Mouse (Mus musculus) embryo, embryonic 10 days (tissue): ENCODE data around the gene Haghl.

ENCODE experiments used
- DNase-seq: peaks from one replicate; pipeline ENCODE4 v3.0.0-alpha.2; 2015; ENCODE audit warnings: low spot score

The Haghl gene

DNA sequence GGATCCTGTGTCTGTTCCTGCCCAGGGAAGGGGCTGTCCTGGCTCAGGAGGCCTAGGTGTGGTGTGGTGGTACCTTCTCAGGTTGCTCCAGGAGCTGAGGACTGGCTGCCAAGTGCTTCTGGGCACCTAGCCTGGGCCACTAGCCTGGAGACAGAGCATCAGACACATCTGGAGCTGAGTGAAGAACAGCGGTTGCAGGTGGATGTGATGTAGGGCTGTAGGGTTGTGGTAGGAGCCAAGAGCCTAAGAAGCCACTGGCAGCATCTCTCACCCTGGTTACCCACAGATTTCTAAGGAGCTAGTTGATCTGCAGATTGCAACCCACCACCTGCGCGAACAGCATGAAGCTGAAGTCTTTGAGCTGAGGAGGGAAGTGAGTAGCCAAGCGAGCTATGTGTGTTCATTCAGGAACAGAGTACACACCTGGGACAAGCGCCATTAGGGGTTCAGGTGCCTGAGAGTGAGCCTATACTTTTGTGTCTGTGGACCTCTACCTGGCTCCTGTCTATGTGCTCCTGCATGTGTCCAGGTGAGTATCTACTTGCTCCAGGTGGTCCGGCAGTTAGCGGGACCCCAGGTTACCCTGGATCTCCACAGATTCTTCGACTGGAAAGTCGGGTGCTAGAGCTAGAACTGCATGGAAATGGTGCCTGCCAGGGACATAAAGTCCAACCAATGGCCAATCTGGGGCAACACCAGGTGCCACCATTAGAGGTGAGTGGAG, 1.5 kb upstream of the Haghl start:
- no peak for DNase-seq

DNA sequence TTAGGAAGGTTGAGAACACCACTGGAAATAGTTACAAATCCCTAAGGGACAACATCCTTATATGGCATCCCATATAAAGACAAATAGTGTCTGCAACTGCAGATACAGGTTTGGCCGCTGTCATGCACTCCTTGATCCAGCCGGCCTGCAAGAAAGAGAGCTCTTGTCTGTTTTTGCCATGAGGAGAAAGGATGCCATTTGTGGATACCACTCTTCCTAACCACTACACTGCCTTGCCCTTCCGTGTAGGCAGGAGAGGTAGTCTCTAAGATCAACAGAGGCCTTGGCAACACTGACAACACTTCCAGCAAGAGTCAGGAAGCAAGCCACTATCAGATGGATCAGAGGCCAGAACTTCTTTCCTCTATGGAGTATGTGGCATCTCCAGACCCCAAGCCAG, 807 bp upstream of the Haghl start, which contains the start of gene Ccdc78:
Gene Ccdc78, plus strand, starts transcription at position 301 of the 400 bp plus-strand sequence.
- DNase-seq = no peak

GRCm38 (mm10) chr17:25783861-25784574, 1.5 kb downstream of the Haghl start:
- DNase-seq = no peak

- DNase-seq = no peak
Measured at GRCm38 (mm10) chr17:25783086-25783485, 2.4 kb downstream of the Haghl start.

DNA sequence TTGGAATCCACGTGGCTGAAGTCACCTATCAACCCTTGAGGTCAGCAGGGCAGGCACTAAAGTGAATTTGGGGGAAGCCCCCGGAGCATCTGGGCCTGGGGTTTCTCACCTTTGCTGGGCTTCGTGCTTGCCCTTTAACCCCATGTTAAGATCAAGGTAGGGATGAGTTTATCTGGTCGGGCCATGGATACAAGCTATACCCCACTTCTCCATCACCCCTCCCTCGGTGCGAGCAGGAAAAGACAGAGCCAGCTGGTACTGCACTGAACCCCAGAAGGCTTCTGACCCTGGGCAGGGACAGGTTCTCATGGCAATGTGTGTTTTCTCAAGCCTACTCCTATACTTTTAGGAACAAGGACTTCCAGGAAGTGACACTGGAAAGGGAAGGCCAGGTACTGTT, 4.1 kb downstream of the Haghl start:
- DNase-seq = no peak

- DNase-seq = no peak
Measured at GRCm38 (mm10) chr17:25777948-25778347, 7.5 kb downstream of the Haghl start.

DNA sequence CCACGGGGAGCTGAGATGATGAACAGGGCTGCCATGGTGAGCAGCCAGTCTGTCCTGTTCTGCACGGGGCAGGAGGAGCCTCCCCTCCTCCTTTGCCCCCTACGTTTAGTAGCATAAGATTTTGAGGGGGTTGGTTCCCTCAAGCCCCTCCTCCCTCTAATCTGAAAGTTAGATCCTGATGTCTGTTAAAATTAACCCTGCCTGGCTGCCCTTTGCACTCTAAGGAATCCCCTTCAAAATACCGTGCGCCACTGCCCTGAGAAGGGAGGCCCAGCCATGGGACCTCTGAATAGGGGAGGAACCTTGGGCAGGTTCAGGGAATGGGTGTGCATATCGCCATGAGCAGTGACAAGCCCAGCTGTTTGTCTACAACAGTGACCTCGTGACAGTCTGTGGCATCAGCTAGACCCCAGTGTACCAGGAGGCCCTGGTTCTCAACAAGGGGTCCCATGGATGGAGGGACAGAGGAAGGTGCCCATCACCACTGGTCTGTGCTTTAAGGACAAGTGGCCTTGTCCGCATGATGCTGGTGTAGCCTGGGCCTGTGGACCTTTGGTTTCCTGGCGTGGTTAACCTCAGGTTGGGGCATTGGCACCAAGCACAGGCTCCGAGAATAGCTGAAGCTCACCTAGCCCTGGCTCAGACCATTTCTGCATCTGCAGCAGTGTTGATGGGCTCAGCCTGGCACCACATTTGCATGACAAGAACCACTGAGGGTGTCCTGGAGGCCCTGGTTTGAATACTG, 10.0 kb downstream of the Haghl start:
- DNase-seq = no peak

DNA sequence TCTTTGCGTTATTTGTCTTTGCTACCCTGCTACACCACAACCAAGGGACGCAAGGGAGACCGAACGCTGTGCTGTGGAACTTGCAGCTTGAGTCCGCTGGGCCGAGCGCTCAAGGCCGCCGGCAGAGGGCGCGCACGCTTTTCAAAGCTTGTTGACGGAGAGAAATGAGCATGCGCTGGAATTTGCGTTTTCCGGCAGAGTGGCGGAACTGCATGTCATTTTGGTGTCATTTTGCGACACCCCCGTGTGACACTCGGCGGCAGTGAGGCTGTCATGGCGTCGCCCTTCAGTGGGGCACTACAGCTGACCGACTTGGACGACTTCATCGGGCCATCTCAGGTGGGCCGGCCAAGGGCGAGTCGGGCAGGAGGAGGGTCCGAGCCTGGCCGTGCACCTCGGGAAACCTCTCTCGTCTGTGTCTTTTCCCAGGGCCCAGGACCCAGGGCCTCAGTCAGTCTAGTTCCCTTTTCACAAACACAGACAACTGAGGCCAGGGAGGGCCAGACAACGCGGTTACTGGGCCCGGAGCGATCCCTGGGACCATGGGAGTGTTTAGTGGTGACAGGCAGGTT, 11.8 kb downstream of the Haghl start, which contains the start of gene Narfl:
Gene Narfl, plus strand, starts transcription at position 228 of the 572 bp plus-strand sequence.
- DNase-seq = peak; percentile 99

GRCm38 (mm10) chr17:25769331-25769730, 16.1 kb downstream of the Haghl start:
- no peak for DNase-seq

DNA sequence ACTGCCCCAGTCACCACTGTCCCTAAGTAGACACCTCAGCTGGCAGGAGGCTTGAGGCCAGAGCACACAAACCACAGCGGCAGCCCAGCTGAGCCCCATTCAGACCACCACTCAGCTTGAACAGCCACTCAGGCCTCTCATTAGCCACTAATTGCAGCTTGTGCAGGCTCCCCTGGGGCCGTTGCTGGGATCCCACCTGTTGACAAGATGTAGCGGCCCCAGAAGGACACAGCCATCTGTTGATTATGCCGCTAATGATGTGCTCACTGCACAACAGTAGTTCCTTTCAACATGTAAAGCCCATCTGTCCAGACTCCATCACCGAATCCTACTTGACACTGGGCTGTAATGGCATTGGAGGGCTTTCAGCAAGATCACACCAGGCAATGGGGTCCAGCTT, 19.6 kb downstream of the Haghl start:
- peak; percentile 20 for DNase-seq

GRCm38 (mm10) chr17:25762591-25762990, 22.9 kb downstream of the Haghl start:
- no peak for DNase-seq

- DNase-seq = peak; percentile 45
Measured at GRCm38 (mm10) chr17:25761561-25761970, 23.9 kb downstream of the Haghl start.

DNA sequence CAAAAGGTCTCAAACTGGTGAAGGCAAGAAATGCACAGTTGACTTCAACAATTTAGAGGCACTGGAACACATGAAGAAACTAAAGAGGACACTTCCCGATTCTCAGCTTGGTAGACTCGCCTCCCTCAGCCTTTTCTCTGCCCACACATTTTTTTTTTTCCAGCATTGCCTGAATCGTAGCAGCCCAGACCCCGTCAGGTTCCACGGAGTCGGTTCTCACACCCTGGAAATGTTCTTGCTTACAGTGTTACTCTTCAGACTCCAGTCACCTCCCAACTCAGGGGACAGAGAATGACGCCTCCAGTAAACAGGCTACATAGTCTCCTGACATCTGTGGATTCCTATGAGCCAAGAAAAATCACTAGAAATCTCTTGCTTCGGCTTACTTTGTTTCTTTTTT, 25.3 kb downstream of the Haghl start:
- DNase-seq = no peak

DNA sequence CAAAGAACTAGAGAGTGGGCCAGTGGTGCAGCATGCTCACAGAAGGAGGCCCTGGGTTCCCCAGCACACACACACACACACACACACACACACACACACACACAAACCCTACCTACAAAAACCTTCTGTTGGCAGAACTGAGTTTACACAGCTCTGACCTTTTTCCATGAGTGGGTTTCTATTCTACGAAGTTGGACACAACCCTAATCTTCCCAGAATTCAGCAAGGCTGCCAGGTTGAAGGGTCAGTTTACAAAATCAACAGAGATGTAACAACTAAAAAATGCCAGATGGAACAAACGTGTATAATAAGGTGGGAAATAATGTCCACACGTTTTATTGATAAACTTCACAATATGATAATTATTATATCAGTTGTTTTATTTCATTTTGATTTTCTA, 27.8 kb downstream of the Haghl start:
- DNase-seq = no peak

DNA sequence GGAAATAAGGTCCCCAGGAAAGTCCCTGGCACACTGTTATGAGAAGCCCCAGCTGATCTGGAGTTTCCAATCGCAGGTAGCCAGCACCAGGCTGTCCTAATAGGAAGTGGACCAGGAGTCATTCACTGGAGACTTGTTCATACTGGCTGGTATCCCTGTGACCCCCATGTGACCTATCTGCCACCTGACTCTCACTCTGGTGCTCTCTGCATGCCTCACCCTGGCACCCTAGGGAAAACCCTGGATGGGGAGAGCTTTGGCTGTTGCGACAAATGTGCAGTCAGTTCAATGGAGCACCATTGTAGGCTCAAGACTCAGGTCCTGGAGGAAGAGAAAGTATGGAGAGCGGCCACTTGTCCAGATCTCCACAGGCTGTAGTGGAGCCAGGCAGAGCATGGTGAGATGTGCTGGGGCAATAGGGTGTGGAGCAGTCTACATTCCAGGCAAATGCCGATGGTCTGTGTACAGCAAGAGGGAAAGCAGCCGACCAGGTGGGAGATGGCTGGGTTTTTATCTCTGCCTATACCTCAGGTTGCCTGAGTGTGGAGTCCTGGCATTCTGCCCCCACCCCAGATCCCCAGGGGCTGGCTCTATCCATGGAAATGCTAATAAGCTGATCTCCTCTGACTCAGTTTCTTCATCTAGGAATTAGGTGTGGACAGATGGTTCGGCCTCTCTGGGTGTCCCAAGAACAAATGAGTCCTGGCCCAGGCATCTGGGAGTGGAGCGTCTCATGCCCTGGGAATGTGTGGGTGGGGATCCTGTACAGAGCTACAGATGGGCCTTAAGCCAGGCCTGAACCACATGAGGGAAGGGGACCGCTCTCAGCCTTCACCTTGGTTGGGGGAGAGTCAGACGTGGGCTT, 28.9 kb downstream of the Haghl start:
- DNase-seq = no peak

DNA sequence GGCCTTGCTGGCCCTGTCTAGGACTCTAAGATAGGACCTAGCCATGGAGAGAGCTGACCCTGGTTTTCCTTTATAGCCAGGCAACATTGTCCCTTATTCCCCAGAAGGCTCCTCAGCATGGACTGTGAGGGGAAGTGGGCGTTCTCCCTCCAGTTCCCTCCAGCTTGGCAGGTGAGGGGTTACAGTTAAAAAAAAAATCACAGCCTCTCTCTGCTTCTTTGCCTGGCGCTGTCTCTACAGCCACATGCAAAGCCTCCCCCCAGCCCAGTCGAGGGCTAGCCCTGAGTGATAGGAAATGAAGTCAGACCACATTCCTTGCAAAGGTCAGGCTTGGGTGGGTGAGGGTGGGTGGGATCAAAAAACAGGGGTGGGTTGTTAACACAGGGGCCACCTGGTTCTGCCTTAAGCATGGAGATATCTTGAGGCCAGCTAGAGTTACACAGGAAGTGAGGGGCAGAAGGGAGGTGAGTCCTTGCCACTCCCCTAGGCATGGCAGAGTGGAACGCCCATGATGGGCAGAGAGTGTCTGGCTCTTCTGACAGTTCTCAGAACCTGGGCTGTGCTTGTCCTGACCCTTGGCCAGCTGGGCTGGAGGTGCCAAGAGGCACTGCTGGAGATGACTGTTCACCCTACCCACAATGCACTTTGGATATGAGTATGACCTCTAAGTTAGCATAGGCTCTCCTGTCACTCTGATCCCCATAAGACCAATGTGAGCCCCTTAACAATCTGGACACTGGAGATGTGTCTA, 29.7 kb downstream of the Haghl start:
- DNase-seq = no peak

DNA sequence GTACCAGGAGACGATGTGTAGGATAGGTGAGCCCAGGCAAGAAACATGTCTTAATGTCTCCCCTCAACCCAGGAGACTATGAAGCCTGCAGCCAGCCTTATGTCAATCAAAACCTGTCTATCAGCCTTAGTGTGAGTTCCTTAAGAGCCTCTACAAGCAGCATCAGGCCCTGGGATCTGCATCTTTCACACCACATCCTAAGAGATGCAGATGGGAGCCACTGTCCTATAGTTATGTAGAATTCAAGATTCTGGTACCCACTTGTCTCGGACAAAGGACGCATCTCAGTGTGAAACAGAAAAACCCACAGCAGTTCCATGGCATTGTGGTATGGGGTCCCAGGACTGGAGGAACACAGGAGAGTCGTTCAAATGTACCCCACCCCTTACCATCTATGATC, 30.4 kb downstream of the Haghl start:
- DNase-seq = no peak

- no peak for DNase-seq
Measured at GRCm38 (mm10) chr17:25754241-25754640, 31.2 kb downstream of the Haghl start, which contains the start of gene Msln. Gene Msln, minus strand, starts transcription at chr17:25754378.

GRCm38 (mm10) chr17:25751446-25751845, 34.0 kb downstream of the Haghl start:
- DNase-seq = no peak

- no peak for DNase-seq
Measured at GRCm38 (mm10) chr17:25749314-25749713, 36.2 kb downstream of the Haghl start.

GRCm38 (mm10) chr17:25748238-25748637, 37.2 kb downstream of the Haghl start:
- DNase-seq = no peak
